Mouse (Mus musculus) thymus, adult 2 months (tissue): ENCODE measurements around the gene Gm11985.

ENCODE experiments used
- CTCF ChIP-seq: fragments of 200-500 bp; IDR thresholded peaks from 2 replicates; pipeline ENCODE4 v1.5.1; 2012; ENCODE audit warnings: mild to moderate bottlenecking, control low read depth, low read length, moderate library complexity, borderline replicate concordance; ENCODE audit not compliant: control insufficient read depth, poor library complexity, insufficient read depth; ENCODE audit errors: extremely low read depth
- POLR2A ChIP-seq: fragments of 200-500 bp; IDR thresholded peaks from 2 replicates; pipeline ENCODE4 v1.6.1; 2012; ENCODE audit warnings: mild to moderate bottlenecking, low read length, control low read depth, moderate library complexity; ENCODE audit not compliant: control insufficient read depth, poor library complexity, insufficient read depth; ENCODE audit errors: extremely low read depth

DNA sequence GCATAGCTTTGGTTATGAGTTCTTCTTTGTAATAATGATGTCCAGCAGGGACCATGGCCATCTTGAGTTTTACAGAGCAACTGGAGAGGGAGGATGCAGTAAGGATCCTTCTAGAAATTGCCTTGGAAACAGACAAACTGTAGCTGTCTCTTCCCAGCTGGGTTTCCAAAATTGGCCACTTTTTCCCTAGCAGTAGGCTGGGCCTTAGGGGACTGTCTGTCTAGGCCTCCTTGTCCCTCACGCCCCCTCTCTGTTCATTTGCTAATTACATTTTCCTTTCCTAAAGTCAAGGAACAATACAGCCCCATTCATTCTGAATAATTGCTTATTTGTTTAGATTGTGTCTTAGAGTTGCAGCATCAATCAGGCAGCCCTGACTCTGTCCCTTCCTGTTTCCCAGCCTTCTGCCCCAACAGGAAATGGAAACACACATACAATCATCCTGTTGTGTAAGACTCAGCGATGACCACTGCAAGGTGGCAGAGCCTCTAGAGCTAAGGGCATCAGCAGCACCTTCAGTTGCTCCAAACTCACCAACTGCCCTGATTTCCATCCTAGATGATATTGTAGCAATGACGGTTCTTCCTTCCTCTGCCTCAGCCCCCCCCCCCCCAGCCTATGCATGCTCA, 46.7 kb upstream of the Gm11985 start:
- no peak for TF ChIP-seq POLR2A
- no peak for TF ChIP-seq CTCF
